In genomic region chr11:46077732-46078375, GRCm38 (mm10) we compare ENCODE assay signal across 11 mouse cellular contexts. TPM values are rescaled to one million over a fixed set of nuclear protein-coding genes. Genes with fewer than 3 reads are reported as not detected.
DNase-seq lines count a peak whose midpoint lies in the region; ATAC-seq and TF ChIP-seq lines count a peak whose summit lies in the region.
"Had no signal": no experiment of that assay in that cellular context is flagged by ENCODE, and none has a peak within 500 bp of the region (broad histone marks: within the 10 kb centered on the region; RNA-seq: fewer than 3 reads in every experiment).

No protein-coding gene starts in this region.

- intact Hi-C loops in heart, adult 2 months (cut with DNase I), result no loop called here

- peaks cover 29% of the 10 kb centered on the region for H3K4me1 ChIP-seq in heart, adult 2 months (ENCODE audit: control insufficient read depth, insufficient read depth, low read length)
- H3K4me1 ChIP-seq in heart, embryonic 16.5 days (ENCODE audit: control insufficient read depth, insufficient read depth, low read length), result peaks cover 33% of the 10 kb centered on the region
- peaks cover 48% of the 10 kb centered on the region for H3K4me1 ChIP-seq in liver, embryonic 15.5 days (replicated peaks)
- H3K4me1 ChIP-seq in midbrain, postnatal 0 days (ENCODE audit: insufficient read depth, low read length), result no peaks in the 10 kb centered on the region
- H3K4me1 ChIP-seq in midbrain, embryonic 14.5 days (ENCODE audit: control insufficient read depth, insufficient read depth, low read length), result no peaks in the 10 kb centered on the region

- ATAC-seq in heart, embryonic 16.5 days (replicated peaks; ENCODE audit: extremely low read depth, insufficient read depth, low FRiP score), result peak; percentile 46
- ATAC-seq in liver, embryonic 15.5 days (ENCODE audit: insufficient read depth), result peak; percentile 100
- ATAC-seq in midbrain, postnatal 0 days (ENCODE audit: low FRiP score), result no peak
- ATAC-seq in midbrain, embryonic 14.5 days (ENCODE audit: low FRiP score, low TSS enrichment), result no peak
- ATAC-seq: CD4-positive, CD25-positive, alpha-beta regulatory T cell, adult 4 months had no signal

- peaks cover 44% of the 10 kb centered on the region for H3K36me3 ChIP-seq in heart, adult 2 months (ENCODE audit: control insufficient read depth, insufficient read depth, low read length)
- H3K36me3 ChIP-seq in heart, embryonic 16.5 days (ENCODE audit: control insufficient read depth, insufficient read depth), result peaks cover 37% of the 10 kb centered on the region
- H3K36me3 ChIP-seq in liver, embryonic 15.5 days (replicated peaks), result no peaks in the 10 kb centered on the region; the same call in 1 of the 2 replicates
- H3K36me3 ChIP-seq in midbrain, postnatal 0 days (ENCODE audit: insufficient read depth, low read length), result no peaks in the 10 kb centered on the region
- no peaks in the 10 kb centered on the region for H3K36me3 ChIP-seq in midbrain, embryonic 14.5 days (ENCODE audit: control insufficient read depth, insufficient read depth, low read length)

- no peak for DNase-seq in heart, adult 2 months
- DNase-seq in heart, postnatal 4 days, result no peak
- peak; percentile 27 to 42 for DNase-seq in adrenal gland, postnatal 36 days
- DNase-seq in midbrain, postnatal 0 days (ENCODE audit: low spot score), result no peak
- no peak for DNase-seq in right cerebral cortex, postnatal 14 days
- no peak for DNase-seq in midbrain, embryonic 14.5 days
- DNase-seq: gastrocnemius, postnatal 36 days had no signal

- no peak for TF ChIP-seq CTCF in heart, adult 2 months (IDR thresholded peaks at IDR 0.05)
- TF ChIP-seq CTCF in midbrain, postnatal 0 days (IDR thresholded peaks at IDR 0.05), result no peak

- WGBS in heart, adult 2 months, result 30% methylated on average over 7 of the region's 7 CpGs
- 52% methylated on average over 7 of the region's 7 CpGs for WGBS in heart, embryonic 16.5 days
- WGBS in liver, embryonic 15.5 days (ENCODE audit: insufficient replicate concordance), result 18% methylated on average over 7 of the region's 7 CpGs
- WGBS in midbrain, postnatal 0 days, result 86% methylated on average over 7 of the region's 7 CpGs
- WGBS in midbrain, embryonic 14.5 days, result 91% methylated on average over 7 of the region's 7 CpGs

- H3K79me2 ChIP-seq in heart, adult 2 months (replicated peaks; ENCODE audit: control insufficient read depth, insufficient read depth, low read length), result peaks cover 3% of the 10 kb centered on the region

- no peak overlapping the region for H3K9ac ChIP-seq in heart, adult 2 months (ENCODE audit: low read depth, low read length)
- H3K9ac ChIP-seq in heart, embryonic 16.5 days (ENCODE audit: low read length), result no peak overlapping the region
- peak overlapping the region; percentile 64 for H3K9ac ChIP-seq in liver, embryonic 15.5 days
- no peak overlapping the region for H3K9ac ChIP-seq in midbrain, postnatal 0 days (replicated peaks; ENCODE audit: low read length, poor library complexity, severe bottlenecking)
- H3K9ac ChIP-seq in midbrain, embryonic 14.5 days (replicated peaks; ENCODE audit: low read length), result no peak overlapping the region
- H3K9ac ChIP-seq: neural tube, embryonic 12.5 days had no signal

- no peak overlapping the region for H3K4me2 ChIP-seq in heart, embryonic 16.5 days (ENCODE audit: low read depth, low read length)
- H3K4me2 ChIP-seq in liver, embryonic 15.5 days, result peak overlapping the region; percentile 73
- H3K4me2 ChIP-seq in midbrain, postnatal 0 days (ENCODE audit: low read depth, low read length, poor library complexity, severe bottlenecking), result no peak overlapping the region
- no peak overlapping the region for H3K4me2 ChIP-seq in midbrain, embryonic 14.5 days (ENCODE audit: low read length)
- H3K4me2 ChIP-seq: neural tube, embryonic 12.5 days had no signal

- TF ChIP-seq POLR2A in heart, adult 2 months (IDR thresholded peaks at IDR 0.05; ENCODE audit: insufficient read depth, low read depth, low read length), result no peak

- peak overlapping the region; percentile 34 for H3K27ac ChIP-seq in heart, adult 2 months
- H3K27ac ChIP-seq in heart, embryonic 16.5 days (ENCODE audit: low read length), result peak overlapping the region; percentile 30
- peak overlapping the region; percentile 98 for H3K27ac ChIP-seq in liver, embryonic 15.5 days (replicated peaks)
- H3K27ac ChIP-seq in midbrain, postnatal 0 days (ENCODE audit: low read depth, low read length), result no peak overlapping the region
- H3K27ac ChIP-seq in midbrain, embryonic 14.5 days (replicated peaks; ENCODE audit: low read depth, low read length), result no peak overlapping the region
- H3K27ac ChIP-seq: neural tube, embryonic 12.5 days had no signal

- no peaks in the 10 kb centered on the region for H3K9me3 ChIP-seq in heart, embryonic 16.5 days (replicated peaks; ENCODE audit: control insufficient read depth, low read length)
- H3K9me3 ChIP-seq in liver, embryonic 15.5 days (replicated peaks), result no peaks in the 10 kb centered on the region
- H3K9me3 ChIP-seq in midbrain, postnatal 0 days (ENCODE audit: low read length), result no peaks in the 10 kb centered on the region
- H3K9me3 ChIP-seq in midbrain, embryonic 14.5 days (ENCODE audit: control insufficient read depth, low read length), result no peaks in the 10 kb centered on the region
- H3K9me3 ChIP-seq: neural tube, embryonic 12.5 days had no signal

- H3K4me3 ChIP-seq in heart, adult 2 months, result no peak overlapping the region
- H3K4me3 ChIP-seq in heart, embryonic 16.5 days (ENCODE audit: low read length), result no peak overlapping the region
- peak overlapping the region; percentile 45 for H3K4me3 ChIP-seq in liver, embryonic 15.5 days (replicated peaks)
- no peak overlapping the region for H3K4me3 ChIP-seq in midbrain, postnatal 0 days (ENCODE audit: low read depth, low read length)
- no peak overlapping the region for H3K4me3 ChIP-seq in midbrain, embryonic 14.5 days (replicated peaks; ENCODE audit: low read depth, low read length)
- H3K4me3 ChIP-seq: neural tube, embryonic 12.5 days had no signal

- no peak for TF ChIP-seq EP300 in heart, adult 2 months (IDR thresholded peaks at IDR 0.05; ENCODE audit: insufficient read depth, low read depth, low read length)

- no peaks in the 10 kb centered on the region for H3K27me3 ChIP-seq in heart, adult 2 months (ENCODE audit: control insufficient read depth, insufficient read depth, low read length)
- no peaks in the 10 kb centered on the region for H3K27me3 ChIP-seq in heart, embryonic 16.5 days (ENCODE audit: control insufficient read depth, insufficient read depth, low read length)
- H3K27me3 ChIP-seq in liver, embryonic 15.5 days, result no peaks in the 10 kb centered on the region
- no peaks in the 10 kb centered on the region for H3K27me3 ChIP-seq in midbrain, postnatal 0 days (ENCODE audit: insufficient read depth, low read length)
- H3K27me3 ChIP-seq in midbrain, embryonic 14.5 days (ENCODE audit: control insufficient read depth, insufficient read depth, low read length), result no peaks in the 10 kb centered on the region
- H3K27me3 ChIP-seq: neural tube, embryonic 12.5 days had no signal

RNA-seq across cellular contexts. Expression of gene Adam19, which starts 22.1 kb away (rescaled TPM):
- total RNA-seq in heart, adult 2 months (2021), result 10 to 100 TPM; 21.9 to 63.9 TPM
- polyA plus RNA-seq in heart, adult 2 months (2012; rRNA removed), result 17.7 and 32.1 TPM in 2 replicates
- 100 to 1,000 TPM; 161 to 163 TPM for total RNA-seq in heart, postnatal 4 days (2021)
- 1 to 10 TPM; 5.7 to 5.8 TPM for total RNA-seq in adrenal gland, postnatal 36 days (2021)
- 21.3 and 24.4 TPM in 2 replicates for polyA plus RNA-seq in heart, embryonic 16.5 days (2015; fragmentation: Nextera tagmentation; extraction: Ambion mirVana)
- 0.93 and 0.98 TPM in 2 replicates for polyA plus RNA-seq in liver, embryonic 15.5 days (2015; fragmentation: Nextera tagmentation; extraction: Ambion mirVana)
- total RNA-seq in midbrain, postnatal 0 days (2014; rRNA removed), result 16.8 and 16.9 TPM in 2 replicates
- 3.9 and 6.1 TPM in 2 replicates for polyA plus RNA-seq in midbrain, postnatal 0 days (2015; fragmentation: Nextera tagmentation; extraction: Ambion mirVana)
- polyA plus RNA-seq in midbrain, embryonic 14.5 days (2014; fragmentation: Nextera tagmentation; extraction: Ambion mirVana), result 7.0 and 8.3 TPM in 2 replicates

RNA-seq across cellular contexts. Expression of gene Gm12166, which starts 25.7 kb away (rescaled TPM):
- total RNA-seq in heart, adult 2 months (2021), result 1 to 10 TPM; 1.2 to 1.6 TPM
- polyA plus RNA-seq in heart, adult 2 months (2012; rRNA removed), result 4.4 and 4.6 TPM in 2 replicates
- 1 to 10 TPM; 2.7 to 4.0 TPM for total RNA-seq in heart, postnatal 4 days (2021)
- total RNA-seq in adrenal gland, postnatal 36 days (2021), result 1 to 10 TPM; 1.4 to 1.7 TPM
- polyA plus RNA-seq in heart, embryonic 16.5 days (2015; fragmentation: Nextera tagmentation; extraction: Ambion mirVana), result 3.0 and 10.7 TPM in 2 replicates
- 3.4 TPM in 2 replicates for polyA plus RNA-seq in liver, embryonic 15.5 days (2015; fragmentation: Nextera tagmentation; extraction: Ambion mirVana)
- total RNA-seq in midbrain, postnatal 0 days (2014; rRNA removed), result 8.7 and 12.1 TPM in 2 replicates
- polyA plus RNA-seq in midbrain, postnatal 0 days (2015; fragmentation: Nextera tagmentation; extraction: Ambion mirVana), result 8.3 and 8.9 TPM in 2 replicates
- 5.6 and 6.0 TPM in 2 replicates for polyA plus RNA-seq in midbrain, embryonic 14.5 days (2014; fragmentation: Nextera tagmentation; extraction: Ambion mirVana)

Comparison
In these comparisons a context has a peak if more than half of its experiments do, and no peak if none do; other contexts are left out.
1. DNase-seq: peak in adrenal gland, postnatal 36 days (2 of 2); none in heart, adult 2 months (0 of 2), heart, postnatal 4 days (single experiment), midbrain, postnatal 0 days (single experiment), right cerebral cortex, postnatal 14 days (single experiment) and midbrain, embryonic 14.5 days (single experiment).
2. H3K27ac ChIP-seq: peak in heart, adult 2 months (single experiment), heart, embryonic 16.5 days (single experiment) and liver, embryonic 15.5 days (single experiment); none in midbrain, postnatal 0 days (single experiment) and midbrain, embryonic 14.5 days (single experiment).
3. ATAC-seq: peak in heart, embryonic 16.5 days (single experiment) and liver, embryonic 15.5 days (single experiment); none in midbrain, postnatal 0 days (single experiment) and midbrain, embryonic 14.5 days (single experiment).